Mouse (Mus musculus): ENCODE results near the gene Tubb4a.

DNA sequence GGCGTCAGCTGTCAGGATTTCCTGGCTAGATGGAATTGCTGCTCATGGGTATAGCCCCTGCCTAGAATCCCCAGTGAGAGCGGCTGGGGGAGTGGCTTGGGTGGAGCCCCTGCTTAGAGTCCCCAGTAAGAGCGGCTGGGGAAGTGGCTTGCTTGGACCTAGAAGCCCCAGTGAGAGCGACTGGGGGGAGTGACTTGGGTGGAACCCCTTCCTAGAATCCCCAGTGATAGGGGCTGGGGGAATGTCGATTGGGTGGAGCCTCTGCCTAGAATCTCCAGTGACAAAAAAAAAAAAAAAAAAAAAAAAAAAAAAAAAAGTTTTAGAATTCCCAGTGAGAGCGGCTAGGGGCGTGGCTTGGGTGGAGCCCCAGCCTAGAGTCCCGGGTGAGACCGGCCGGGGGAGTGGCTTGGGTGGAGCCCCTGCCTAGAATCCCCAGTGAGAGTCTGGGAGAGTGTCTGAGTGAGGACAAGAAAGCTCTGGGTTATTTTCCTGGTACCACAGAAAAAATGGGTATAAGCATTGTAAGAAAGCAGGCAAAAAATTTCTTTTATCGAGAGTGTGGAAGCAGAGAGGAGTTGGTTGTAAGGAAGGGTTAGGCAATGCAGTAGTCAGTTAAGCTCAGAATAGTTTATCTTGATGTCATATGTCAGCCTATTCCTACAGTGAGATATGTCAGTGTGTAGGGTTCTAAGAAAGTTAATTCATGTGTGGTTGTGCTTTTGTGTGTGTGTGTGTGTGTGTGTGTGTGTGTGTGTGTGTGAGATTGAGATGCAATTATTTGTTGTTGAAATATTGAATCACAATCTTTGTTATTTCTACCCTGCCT is 31.2 kb upstream of the Tubb4a start:
- TF ChIP-seq CTCF (IDR thresholded peaks at IDR 0.05; ENCODE audit: borderline replicate concordance, insufficient read depth, low read length) (no peak), POLR2A (IDR thresholded peaks at IDR 0.05; ENCODE audit: low read depth, low read length) (no peak)
